Mouse (Mus musculus) ES-E14 (cell line): ENCODE data around the gene March8. TPM values are rescaled to one million over a fixed set of nuclear protein-coding genes. Genes with fewer than 3 reads are reported as not detected.

ENCODE experiments used
- DNase-seq: peaks from one replicate; pipeline ENCODE4 v3.0.0-alpha.2; 2013; ENCODE audit warnings: low read depth, low spot score
- H3K27ac ChIP-seq: 2 replicates; pipeline ENCODE4 v1.5.1; 2012; ENCODE audit warnings: low read depth, mild to moderate bottlenecking, low read length, moderate library complexity, mixed read lengths; ENCODE audit not compliant: poor library complexity, insufficient read depth, severe bottlenecking
- H3K36me3 ChIP-seq: 2 replicates; pipeline ENCODE4 v1.6.1; 2012; ENCODE audit warnings: mild to moderate bottlenecking, low read length, moderate library complexity, mixed read lengths; ENCODE audit not compliant: control insufficient read depth, poor library complexity, insufficient read depth, severe bottlenecking
- H3K4me1 ChIP-seq, 2 experiments: fragments of 150-350 bp in 1 of 2; sonication (generic) in 1 of 2; 2 replicates each; pipeline ENCODE4 v1.6.1; 2012; ENCODE audit warnings: low read length in 2 of 2, mild to moderate bottlenecking in 1 of 2, mixed read lengths in 1 of 2; ENCODE audit not compliant: control insufficient read depth in 2 of 2, insufficient read depth in 2 of 2, poor library complexity in 1 of 2
- H3K4me3 ChIP-seq, 2 experiments: fragments of 150-350 bp in 1 of 2; sonication (generic) in 1 of 2; 2 replicates each; pipeline ENCODE4 v1.5.1; 2012; ENCODE audit warnings: low read length in 2 of 2, low read depth in 1 of 2, mild to moderate bottlenecking in 1 of 2, mixed read lengths in 1 of 2; ENCODE audit not compliant: insufficient read depth in 1 of 2, poor library complexity in 1 of 2, severe bottlenecking in 1 of 2
- H3K9ac ChIP-seq: 2 replicates; pipeline ENCODE4 v1.6.1; 2012; ENCODE audit warnings: low read depth, mild to moderate bottlenecking, low read length, mixed read lengths; ENCODE audit not compliant: poor library complexity, insufficient read depth, severe bottlenecking
- H3K9me3 ChIP-seq: fragments of 150-350 bp; sonication (generic); 2 replicates; pipeline ENCODE4 v1.6.1; 2012; ENCODE audit warnings: low read depth, mild to moderate bottlenecking, low read length; ENCODE audit not compliant: control insufficient read depth, insufficient read depth
- CHD2 ChIP-seq: IDR thresholded peaks from 2 replicates; pipeline ENCODE4 v1.6.1; 2014; ENCODE audit warnings: mild to moderate bottlenecking, low read depth, low read length, inconsistent platforms
- HCFC1 ChIP-seq: IDR thresholded peaks from 2 replicates; pipeline ENCODE4 v1.6.1; 2012; ENCODE audit warnings: low read length, inconsistent platforms, borderline replicate concordance; ENCODE audit not compliant: insufficient read depth
- MAFK ChIP-seq: IDR thresholded peaks from 2 replicates; pipeline ENCODE4 v1.6.1; 2014; ENCODE audit warnings: mild to moderate bottlenecking, low read depth, low read length, inconsistent platforms; ENCODE audit not compliant: insufficient read depth
- ZC3H11A ChIP-seq: IDR thresholded peaks from 2 replicates; pipeline ENCODE4 v1.6.1; 2012; ENCODE audit warnings: low read depth, mild to moderate bottlenecking, inconsistent platforms, low read length, borderline replicate concordance
- ZNF384 ChIP-seq: IDR thresholded peaks from 2 replicates; pipeline ENCODE4 v1.6.1; 2012; ENCODE audit warnings: low read depth, low read length, inconsistent platforms
- in situ Hi-C, 2 experiments: fragments of 600-800 bp; cut with MboI; formaldehyde crosslinking; loops; one replicate each; pipeline ENCODE4 v1.15.1; 2025; ENCODE audit warnings: low sequenced_read_pairs in 2 of 2, inconsistent platforms in 1 of 2; ENCODE audit not compliant: unreplicated experiment in 2 of 2
- total RNA-seq: library from RNA; depleted of rRNA; stranded (reverse); fragments of 300-350 nt; gene quantifications from 2 replicates; pipeline ENCODE4 v1.2.3, GENCODE M21; 2012

March8 gene
- total RNA-seq, 1 experiment, result 17.6 TPM

DNA sequence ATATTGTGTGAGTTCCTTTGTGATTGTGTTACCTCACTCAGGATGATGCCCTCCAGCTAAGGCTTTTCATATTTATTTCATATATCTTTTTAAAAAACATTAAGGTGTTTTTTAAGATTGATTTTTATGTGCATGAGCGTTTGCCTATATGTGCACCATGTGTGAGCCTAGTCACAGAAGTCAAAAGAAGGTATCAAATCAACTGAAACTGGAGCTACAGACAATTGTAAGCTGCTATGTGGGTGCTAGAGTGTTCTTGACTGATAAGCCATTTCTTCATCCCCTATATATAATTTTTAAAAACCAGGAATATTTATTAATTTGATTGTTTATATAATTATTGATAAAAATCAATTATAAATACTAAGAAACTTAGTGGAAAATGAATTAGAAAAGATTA, 50.2 kb downstream of the March8 start:
- Histone ChIP-seq H3K9me3 (no peaks in the 10 kb centered on the region), H3K36me3 (no peaks in the 10 kb centered on the region; the same call in 1 of the 2 replicates), H3K9ac (no peak overlapping the region), H3K4me3 (no peak overlapping the region), H3K27ac (no peak overlapping the region), H3K4me1 (peaks cover 2 to 3% of the 10 kb centered on the region in 2 experiments; a peak in 3 of 4 replicates)
- in situ Hi-C loops, result no loop called here
- no peak for TF ChIP-seq CHD2
- TF ChIP-seq ZNF384, result no peak
- no peak for TF ChIP-seq ZC3H11A
- TF ChIP-seq MAFK, result no peak
- TF ChIP-seq HCFC1, result no peak
- DNase-seq, result no peak

- Histone ChIP-seq H3K9me3 (no peaks in the 10 kb centered on the region), H3K4me3 (no peak overlapping the region), H3K4me1 (peaks cover 2 to 3% of the 10 kb centered on the region in 2 experiments; a peak in 3 of 4 replicates), H3K36me3 (no peaks in the 10 kb centered on the region; the same call in 1 of the 2 replicates), H3K27ac (no peak overlapping the region), H3K9ac (no peak overlapping the region)
- in situ Hi-C loops, result no loop called here
- no peak for DNase-seq
- TF ChIP-seq HCFC1 (no peak), MAFK (no peak), ZNF384 (no peak), CHD2 (no peak), ZC3H11A (no peak)
These were observed 51.7 kb downstream of the March8 start for GRCm38 (mm10) chr6:116389481-116389880.

DNA sequence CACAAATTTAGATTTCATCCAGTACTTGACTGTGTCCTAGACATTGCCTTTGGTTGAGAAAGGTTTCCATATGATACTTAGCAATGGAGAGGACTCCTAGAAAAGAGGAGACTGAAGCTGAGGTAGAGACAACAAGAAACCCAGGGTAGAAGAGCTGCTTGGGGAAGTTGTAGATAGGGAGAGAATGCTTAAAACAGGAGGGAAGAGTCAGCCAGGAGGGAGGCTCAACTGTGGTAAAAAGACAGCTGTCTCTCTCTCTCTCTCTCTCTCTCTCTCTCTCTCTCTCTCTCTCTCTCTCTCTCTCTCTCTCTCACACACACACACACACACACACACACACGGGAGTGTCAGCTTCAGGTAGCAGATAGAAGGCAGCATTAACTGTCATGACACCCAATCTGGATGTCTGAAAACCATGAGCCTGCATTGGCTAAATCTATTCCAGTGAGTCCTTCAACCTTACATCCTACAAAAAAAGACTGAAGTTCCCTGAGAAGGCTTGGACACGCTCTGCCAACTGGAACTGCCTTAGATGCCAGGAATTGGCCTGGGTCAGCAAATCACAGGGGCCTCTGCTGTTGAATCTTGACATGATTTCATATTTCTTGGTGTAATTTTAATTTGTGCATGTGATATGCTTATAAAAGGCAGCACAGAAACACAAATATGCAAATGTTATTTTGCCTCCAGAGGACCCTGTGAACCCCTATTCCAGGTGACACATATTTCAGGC, 57.3 kb downstream of the March8 start:
- no peak for TF ChIP-seq HCFC1
- TF ChIP-seq ZC3H11A, result no peak
- TF ChIP-seq MAFK, result no peak
- no peak for TF ChIP-seq ZNF384
- no peak for TF ChIP-seq CHD2
- Histone ChIP-seq H3K9ac (no peak overlapping the region), H3K27ac (no peak overlapping the region), H3K36me3 (no peaks in the 10 kb centered on the region; the same call in 1 of the 2 replicates), H3K9me3 (no peaks in the 10 kb centered on the region), H3K4me1 (peaks cover 0 to 2% of the 10 kb centered on the region in 2 experiments; a peak in 1 of 4 replicates), H3K4me3 (no peak overlapping the region)
- DNase-seq, result no peak
- in situ Hi-C loops, result no loop called here

DNA sequence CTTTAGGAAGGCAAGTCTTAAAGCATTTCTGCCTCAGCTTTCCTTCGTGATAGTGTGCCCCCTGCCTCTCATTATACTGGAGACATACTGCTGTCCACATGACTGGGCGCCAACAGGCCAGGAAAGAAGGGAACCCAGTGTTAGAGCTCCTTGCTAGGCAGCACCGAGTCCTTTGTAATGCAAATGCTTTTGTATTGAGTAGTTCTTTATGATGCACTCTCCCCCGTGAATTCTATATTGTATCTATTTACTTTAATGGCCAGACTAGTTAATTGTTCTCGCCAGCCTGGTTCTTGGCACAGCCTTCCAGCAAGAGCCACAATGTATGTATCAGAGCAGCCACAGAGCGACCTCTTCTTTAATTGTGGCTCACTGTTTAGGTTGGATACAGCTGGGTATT, 59.8 kb downstream of the March8 start:
- in situ Hi-C loops, result no loop called here
- DNase-seq, result no peak
- TF ChIP-seq HCFC1 (no peak), ZC3H11A (no peak), CHD2 (no peak), MAFK (no peak), ZNF384 (no peak)

More for the DNA sequence above, 59.8 kb downstream of the March8 start:
- no peak overlapping the region for H3K4me3 ChIP-seq
- H3K36me3 ChIP-seq, result peaks cover 4% of the 10 kb centered on the region; the same call in 1 of the 2 replicates
- H3K9me3 ChIP-seq, result no peaks in the 10 kb centered on the region
- H3K9ac ChIP-seq, result no peak overlapping the region
- H3K27ac ChIP-seq, result no peak overlapping the region
- H3K4me1 ChIP-seq, result peaks cover 0 to 2% of the 10 kb centered on the region in 2 experiments; a peak in 1 of 4 replicates
